19 mouse cellular contexts compared by ENCODE assay signal in the genomic region with DNA sequence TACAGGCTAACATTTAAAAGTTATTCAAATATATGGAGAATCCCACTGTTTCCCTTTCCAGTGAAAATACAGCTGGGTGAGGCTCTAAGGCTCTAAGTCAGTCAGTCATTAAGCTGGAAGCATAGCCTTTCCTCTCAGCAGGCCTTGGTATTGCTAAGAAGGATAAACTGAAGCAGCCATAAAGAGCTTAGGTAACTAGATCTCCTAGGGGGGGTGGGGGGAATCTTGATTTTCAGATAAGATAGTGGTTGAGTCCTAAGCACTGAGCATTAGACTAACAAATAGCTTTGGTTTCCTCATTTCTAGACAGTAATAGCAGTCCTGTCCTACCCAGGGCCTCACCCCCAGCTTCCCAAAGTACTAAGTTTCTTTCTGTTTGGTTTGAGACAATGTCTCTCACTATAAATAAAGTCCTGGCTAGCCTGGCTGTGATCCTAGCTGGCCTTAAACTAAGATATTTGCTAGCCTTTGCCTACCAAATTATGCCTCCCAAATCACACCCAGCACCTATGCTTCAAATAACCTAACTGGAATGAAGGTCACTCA. TPM values are rescaled to one million over a fixed set of nuclear protein-coding genes. Genes with fewer than 3 reads are reported as not detected.
DNase-seq lines count a peak whose midpoint lies in the region; ATAC-seq and TF ChIP-seq lines count a peak whose summit lies in the region.
"Had no signal": no experiment of that assay in that cellular context is flagged by ENCODE, and none has a peak within 500 bp of the region (broad histone marks: within the 10 kb centered on the region; RNA-seq: fewer than 3 reads in every experiment).

No protein-coding gene starts in this region.

- no peaks in the 10 kb centered on the region for H3K27me3 ChIP-seq in kidney, adult 2 months (replicated peaks; ENCODE audit: control insufficient read depth, insufficient read depth, low read length)
- H3K27me3 ChIP-seq: embryonic facial prominence, embryonic 13.5 days; heart, embryonic 15.5 days; neural tube, embryonic 12.5 days had no signal

- no peak for TF ChIP-seq CTCF in kidney, adult 2 months (conservative IDR thresholded peaks at IDR 0.05; ENCODE audit: insufficient read depth, insufficient read length, low read depth, low read length)
- TF ChIP-seq CTCF in embryonic fibroblast, embryonic 13.5 days (IDR thresholded peaks at IDR 0.05; ENCODE audit: borderline replicate concordance, insufficient read depth, low read length): no peak
- no peak for TF ChIP-seq CTCF in lung, adult 2 months (IDR thresholded peaks at IDR 0.05; ENCODE audit: insufficient read depth, low read length)

- peaks cover 48% of the 10 kb centered on the region for H3K4me1 ChIP-seq in kidney, adult 2 months (ENCODE audit: control insufficient read depth, insufficient read depth, low read length)
- H3K4me1 ChIP-seq in embryonic fibroblast, embryonic 13.5 days (ENCODE audit: control insufficient read depth, insufficient read depth, low read length): peaks cover 26% of the 10 kb centered on the region
- peaks cover 6% of the 10 kb centered on the region for H3K4me1 ChIP-seq in lung, adult 2 months (ENCODE audit: control insufficient read depth, insufficient read depth, low read length)
- H3K4me1 ChIP-seq: forebrain, embryonic 10.5 days; hindbrain, embryonic 10.5 days; midbrain, embryonic 10.5 days; neural tube, embryonic 12.5 days had no signal

- peaks cover 4% of the 10 kb centered on the region; the same call in 1 of the 2 replicates for H3K36me3 ChIP-seq in kidney, adult 2 months (ENCODE audit: control insufficient read depth, insufficient read depth, low read length)

- H3K27ac ChIP-seq in kidney, adult 2 months (ENCODE audit: insufficient read depth, low read depth, low read length): peak overlapping the region; percentile 48
- H3K27ac ChIP-seq in embryonic fibroblast, embryonic 13.5 days (ENCODE audit: insufficient read depth, low read length): peak overlapping the region; percentile 26; the same call in 1 of the 2 replicates
- H3K27ac ChIP-seq: embryonic facial prominence, embryonic 13.5 days; forebrain, embryonic 10.5 days; heart, embryonic 15.5 days; hindbrain, embryonic 10.5 days; hindbrain, postnatal 0 days; midbrain, embryonic 10.5 days; neural tube, embryonic 12.5 days had no signal

- ATAC-seq in erythroblast, adult 5-6 weeks (replicated peaks; ENCODE audit: low FRiP score, poor library complexity, severe bottlenecking): no peak
- ATAC-seq: hindbrain, postnatal 0 days had no signal

- DNase-seq in kidney, adult 2 months: no peak
- no peak for DNase-seq in kidney, postnatal 25 days
- peak; percentile 48 for DNase-seq in 416B (ENCODE audit: low read depth)
- peak; percentile 34 for DNase-seq in retina, postnatal 7 days (ENCODE audit: low read depth, low spot score)
- no peak for DNase-seq in lung, postnatal 36 days
- DNase-seq in lung, adult 2 months: no peak
- DNase-seq: adrenal gland, postnatal 14 days; cerebellum, adult 11 months; cerebellum, postnatal 10 days; right cerebral cortex, postnatal 14 days had no signal

- no peak overlapping the region for H3K4me3 ChIP-seq in kidney, adult 2 months (ENCODE audit: insufficient read depth, low read depth, low read length)
- no peak overlapping the region for H3K4me3 ChIP-seq in embryonic fibroblast, embryonic 13.5 days (ENCODE audit: insufficient read depth, low read length)
- H3K4me3 ChIP-seq in lung, adult 2 months (replicated peaks; ENCODE audit: extremely low read depth, low read depth, low read length): no peak overlapping the region
- H3K4me3 ChIP-seq: embryonic facial prominence, embryonic 13.5 days; forebrain, embryonic 10.5 days; heart, embryonic 15.5 days; hindbrain, embryonic 10.5 days; midbrain, embryonic 10.5 days; neural tube, embryonic 12.5 days had no signal

- no peak for TF ChIP-seq POLR2A in kidney, adult 2 months (IDR thresholded peaks at IDR 0.05; ENCODE audit: low read depth, low read length)
- TF ChIP-seq POLR2A in embryonic fibroblast, embryonic 13.5 days (IDR thresholded peaks at IDR 0.05; ENCODE audit: low read depth, low read length): no peak
- TF ChIP-seq POLR2A in lung, adult 2 months (IDR thresholded peaks at IDR 0.05; ENCODE audit: borderline replicate concordance, extremely low read depth, low read depth, low read length): no peak

RNA-seq across cellular contexts. Expression of gene Rab11a, which starts 34.1 kb away (rescaled TPM):
- 124 and 188 TPM in 2 replicates for polyA plus RNA-seq in kidney, adult 2 months (2012; rRNA removed)
- polyA plus RNA-seq in embryonic fibroblast, embryonic 13.5 days (2011; ENCODE audit: insufficient read length, low read depth, missing spikeins): 318 and 370 TPM in 2 replicates
- total RNA-seq in erythroblast, adult 5-6 weeks (2015; ENCODE audit: low replicate concordance): 49.9 and 65.9 TPM in 2 replicates
- total RNA-seq in erythroblast, adult 5-6 weeks (2017; ENCODE audit: low replicate concordance): 63.1 and 76.4 TPM in 2 replicates
- polyA plus RNA-seq in lung, adult 2 months (2012; rRNA removed): 74.4 and 109 TPM in 2 replicates

Comparison
In these comparisons a context has a peak if more than half of its experiments do, and no peak if none do; other contexts are left out.
1. DNase-seq: peak in 416B (single experiment) and retina, postnatal 7 days (single experiment); none in kidney, adult 2 months (single experiment), kidney, postnatal 25 days (0 of 2), lung, postnatal 36 days (single experiment) and lung, adult 2 months (single experiment).